Mouse (Mus musculus): ENCODE data around the gene Ebf1.

- no peak for TF ChIP-seq POLR2A (IDR thresholded peaks at IDR 0.05; ENCODE audit: insufficient read length, low read depth)
- no peak for TF ChIP-seq TCF12 (IDR thresholded peaks at IDR 0.05; ENCODE audit: insufficient read depth, poor library complexity, severe bottlenecking)
- no peak for TF ChIP-seq CEBPB (IDR thresholded peaks at IDR 0.05; ENCODE audit: insufficient read depth, poor library complexity, severe bottlenecking)
- TF ChIP-seq E2F4 (IDR thresholded peaks at IDR 0.05; ENCODE audit: insufficient read depth), result no peak
- no peak for TF ChIP-seq POLR2AphosphoS2 (IDR thresholded peaks at IDR 0.05; ENCODE audit: insufficient read length, low read depth)
- no peak for TF ChIP-seq MYOD1 (IDR thresholded peaks at IDR 0.05; ENCODE audit: control insufficient read depth in 1 of 3, insufficient read length in 2 of 3, low read depth in 2 of 3)
- no peak for TF ChIP-seq USF1 (IDR thresholded peaks at IDR 0.05; ENCODE audit: low read depth)
- TF ChIP-seq TCF3 (IDR thresholded peaks at IDR 0.05; ENCODE audit: insufficient read length, low read depth), result no peak
- no peak for TF ChIP-seq MYOG (IDR thresholded peaks at IDR 0.05; ENCODE audit: control insufficient read depth in 1 of 3, insufficient read depth in 1 of 3, insufficient read length in 2 of 3, low read depth in 2 of 3)
- no peak for TF ChIP-seq MAX (IDR thresholded peaks at IDR 0.05; ENCODE audit: low read depth)
These were observed 357.2 kb downstream of the Ebf1 start for GRCm38 (mm10) chr11:44974271-44974670.

All from myocyte (in vitro differentiated cells).